Mouse (Mus musculus) frontal cortex, postnatal 25 days (tissue): ENCODE measurements around the gene Rfxap.

Experiments used
- DNase-seq, 2 experiments: peaks; one replicate each; pipeline ENCODE4 v3.0.0; 2022; ENCODE audit warnings: low spot score in 2 of 2

The Rfxap gene

GRCm38 (mm10) chr3:54807666-54808217 lies at the start of gene Rfxap:
Gene Rfxap, minus strand, starts transcription at chr3:54807791.
- peak; percentile 94 to 95 for DNase-seq

- DNase-seq = no peak
Measured at GRCm38 (mm10) chr3:54835421-54835820, 27.8 kb upstream of the Rfxap start.

GRCm38 (mm10) chr3:54832491-54832890 lies 24.9 kb upstream of the Rfxap start:
- no peak for DNase-seq

GRCm38 (mm10) chr3:54822526-54822925 lies 14.9 kb upstream of the Rfxap start:
- no peak for DNase-seq

GRCm38 (mm10) chr3:54815292-54815691 lies 7.7 kb upstream of the Rfxap start:
- DNase-seq = peak in 1 of 2 experiments; percentile 32

- no peak for DNase-seq
Measured at GRCm38 (mm10) chr3:54814622-54815021, 7.0 kb upstream of the Rfxap start.

GRCm38 (mm10) chr3:54813418-54813988 lies 5.9 kb upstream of the Rfxap start:
- DNase-seq = no peak

- DNase-seq = no peak
Measured at GRCm38 (mm10) chr3:54811616-54812015, 4.0 kb upstream of the Rfxap start.

- no peak for DNase-seq
Measured at GRCm38 (mm10) chr3:54809111-54809510, 1.5 kb upstream of the Rfxap start.

- DNase-seq = peak in 1 of 2 experiments; percentile 40
Measured at GRCm38 (mm10) chr3:54807061-54807661, 430 bp downstream of the Rfxap start.

- no peak for DNase-seq
Measured at GRCm38 (mm10) chr3:54803713-54804112, 3.9 kb downstream of the Rfxap start.

- DNase-seq = peak; percentile 35 to 48
Measured at GRCm38 (mm10) chr3:54797211-54797610, 10.4 kb downstream of the Rfxap start.

- DNase-seq = no peak
Measured at GRCm38 (mm10) chr3:54795806-54796205, 11.8 kb downstream of the Rfxap start.

- no peak for DNase-seq
Measured at GRCm38 (mm10) chr3:54795379-54795778, 12.2 kb downstream of the Rfxap start.

GRCm38 (mm10) chr3:54793762-54794161 lies 13.8 kb downstream of the Rfxap start:
- no peak for DNase-seq

- DNase-seq = no peak
Measured at GRCm38 (mm10) chr3:54791822-54792677, 15.5 kb downstream of the Rfxap start.

GRCm38 (mm10) chr3:54790601-54791000 lies 17.0 kb downstream of the Rfxap start:
- DNase-seq = no peak

GRCm38 (mm10) chr3:54775989-54776631 lies 31.5 kb downstream of the Rfxap start:
- no peak for DNase-seq

GRCm38 (mm10) chr3:54773613-54774012 lies 34.0 kb downstream of the Rfxap start:
- DNase-seq = no peak

- DNase-seq = no peak
Measured at GRCm38 (mm10) chr3:54769349-54770275, 38.0 kb downstream of the Rfxap start.

GRCm38 (mm10) chr3:54768592-54768991 lies 39.0 kb downstream of the Rfxap start:
- DNase-seq = no peak
